Mouse (Mus musculus): ENCODE data around the gene Cir1.
A peak's percentile ranks its signal among the peaks of the same experiment; 100 is the strongest.

Cir1 gene

GRCm38 (mm10) chr2:73301979-73302378, 10.5 kb downstream of the Cir1 start:
- no peak for DNase-seq (ENCODE audit: low spot score in 2 of 2)

DNA sequence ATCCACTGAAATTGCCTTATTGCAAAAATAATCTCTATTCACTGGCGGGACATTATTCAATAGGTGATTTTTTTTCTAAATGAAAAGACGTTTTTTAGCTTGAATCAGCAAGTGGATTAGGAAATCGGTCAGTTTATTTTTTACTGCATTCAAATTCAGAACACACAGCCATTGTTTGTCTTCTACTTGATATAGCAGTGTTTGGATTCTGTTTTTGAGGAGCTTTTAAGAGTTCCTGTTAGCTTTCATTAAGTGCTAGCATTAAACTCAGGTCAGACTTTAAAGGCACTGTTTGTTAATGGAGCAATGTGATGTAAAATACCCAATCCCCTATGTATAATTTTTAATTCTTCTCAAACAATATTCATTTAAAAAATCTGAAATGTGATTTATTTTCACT, 13.7 kb downstream of the Cir1 start:
- DNase-seq (ENCODE audit: low spot score in 2 of 2): no peak

DNA sequence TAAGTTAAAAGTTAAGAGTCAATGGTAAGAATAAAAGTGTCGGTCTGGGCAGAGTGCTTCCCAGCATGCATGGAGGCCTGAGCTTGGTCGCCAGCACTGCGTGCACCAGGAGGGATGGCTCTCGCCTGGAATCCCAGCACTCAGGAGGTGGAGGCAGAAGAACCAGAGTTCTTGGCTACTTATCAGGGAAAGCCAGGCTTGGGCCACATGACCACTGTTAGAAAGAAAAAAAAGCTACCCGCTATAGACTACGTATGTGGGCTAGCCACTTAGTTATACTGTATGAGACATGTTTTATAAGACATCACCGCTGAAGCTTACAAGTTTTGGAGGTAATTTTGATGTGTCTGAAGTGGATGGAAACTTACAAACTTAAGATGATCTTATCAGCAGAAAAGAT, 14.3 kb downstream of the Cir1 start:
- DNase-seq (ENCODE audit: low spot score in 2 of 2): no peak

GRCm38 (mm10) chr2:73295023-73295422, 17.5 kb downstream of the Cir1 start:
- no peak for DNase-seq (ENCODE audit: low spot score in 2 of 2)

GRCm38 (mm10) chr2:73291130-73291529, 21.4 kb downstream of the Cir1 start:
- DNase-seq (ENCODE audit: low spot score in 2 of 2): no peak

DNA sequence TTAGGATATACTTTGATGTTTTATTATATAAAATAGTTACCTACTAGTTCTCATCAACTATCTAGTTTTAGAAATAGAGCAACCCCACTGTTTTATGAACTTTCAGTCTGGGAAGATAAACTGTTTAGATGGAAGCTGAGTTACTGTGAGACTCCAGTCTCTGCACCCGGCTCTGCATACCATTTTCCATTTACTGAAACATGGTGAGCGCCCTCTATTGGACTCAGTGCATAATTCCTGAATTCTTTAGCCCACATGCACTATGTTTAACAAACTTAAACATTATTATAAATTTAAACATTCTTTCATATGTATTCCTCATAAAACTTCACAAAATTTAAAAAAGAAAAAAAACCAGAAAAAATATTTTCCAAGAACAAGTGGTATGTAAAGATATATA, 26.9 kb downstream of the Cir1 start:
- DNase-seq (ENCODE audit: low spot score in 2 of 2): peak in 1 of 2 experiments; percentile 33

DNA sequence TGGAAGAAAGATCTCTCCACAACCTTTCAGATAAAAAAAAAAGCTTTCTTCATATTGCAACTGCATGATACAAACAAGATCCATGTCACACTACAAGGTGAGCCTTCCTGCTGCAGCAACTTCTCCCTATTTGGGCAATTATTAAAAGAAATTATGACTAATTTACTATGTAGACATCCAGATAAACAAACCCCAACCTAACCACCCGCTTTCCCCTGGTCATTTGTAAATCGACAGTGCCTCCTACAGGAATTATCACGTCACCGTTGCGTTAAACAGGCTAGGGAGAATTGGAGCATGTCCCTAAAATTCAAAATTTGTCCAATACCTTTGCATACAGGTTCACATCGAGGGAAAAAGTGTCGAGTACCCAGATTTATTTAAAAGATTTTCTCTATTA, 30.8 kb downstream of the Cir1 start:
- DNase-seq (ENCODE audit: low spot score in 2 of 2): no peak

- no peak for DNase-seq (ENCODE audit: low spot score in 2 of 2)
Observed at GRCm38 (mm10) chr2:73281048-73281661, 31.3 kb downstream of the Cir1 start.

DNA sequence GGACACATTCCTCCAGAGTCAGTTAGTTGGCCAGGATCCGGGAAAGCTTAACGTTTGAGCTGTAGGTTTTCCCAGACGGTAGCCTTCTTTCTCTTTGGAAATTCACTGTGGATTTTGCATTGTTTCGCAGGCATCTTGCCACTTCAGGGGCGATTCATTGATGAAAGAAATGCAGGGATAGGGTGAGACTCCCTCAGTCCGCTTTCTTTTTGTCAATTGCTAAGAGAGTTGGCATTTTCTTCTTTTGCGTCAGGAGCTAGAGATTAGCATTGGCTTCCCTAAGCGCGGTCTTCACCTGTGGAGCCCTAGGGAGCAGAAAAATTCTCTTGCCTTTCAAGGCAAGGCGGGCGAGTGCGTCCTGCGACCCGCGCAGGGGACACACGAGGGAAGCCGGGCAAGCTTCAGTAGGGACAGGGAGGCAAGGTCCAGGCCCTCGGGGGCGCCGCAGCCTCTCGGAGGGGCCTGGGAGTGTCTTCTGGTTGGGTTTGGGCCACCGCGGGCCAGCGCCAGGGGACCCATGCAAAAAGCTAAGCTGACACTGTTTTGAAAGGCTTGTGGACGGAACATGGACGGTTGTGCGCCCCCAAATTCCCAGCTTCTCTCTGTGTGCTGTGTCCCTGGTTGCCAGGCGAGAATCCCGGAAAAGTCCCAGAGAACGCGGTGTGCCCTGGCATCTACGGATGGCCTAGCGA, 32.0 kb downstream of the Cir1 start:
- no peak for DNase-seq (ENCODE audit: low spot score in 2 of 2)

GRCm38 (mm10) chr2:73279271-73280038, 33.0 kb downstream of the Cir1 start:
- DNase-seq (ENCODE audit: low spot score in 2 of 2): no peak

DNA sequence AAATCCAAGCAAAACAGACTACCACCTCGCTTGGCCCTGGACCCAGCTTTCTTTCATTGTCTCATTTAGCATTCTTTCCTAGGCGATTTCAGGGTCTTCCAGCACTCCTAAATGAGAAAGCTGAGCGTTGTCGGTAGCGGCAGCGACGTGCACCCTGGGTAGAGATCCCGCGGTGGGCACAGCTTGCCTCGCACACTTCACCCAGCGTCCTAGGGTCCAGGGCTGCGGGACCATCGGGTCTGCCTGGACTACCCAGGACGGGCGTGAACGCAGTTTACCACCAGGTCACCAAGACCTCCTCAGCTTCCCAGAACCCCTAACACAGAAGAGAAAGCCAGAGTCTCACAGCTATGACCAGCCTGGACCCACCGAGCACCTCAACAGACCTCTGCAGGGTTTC, 33.6 kb downstream of the Cir1 start:
- DNase-seq (ENCODE audit: low spot score in 2 of 2): no peak

DNA sequence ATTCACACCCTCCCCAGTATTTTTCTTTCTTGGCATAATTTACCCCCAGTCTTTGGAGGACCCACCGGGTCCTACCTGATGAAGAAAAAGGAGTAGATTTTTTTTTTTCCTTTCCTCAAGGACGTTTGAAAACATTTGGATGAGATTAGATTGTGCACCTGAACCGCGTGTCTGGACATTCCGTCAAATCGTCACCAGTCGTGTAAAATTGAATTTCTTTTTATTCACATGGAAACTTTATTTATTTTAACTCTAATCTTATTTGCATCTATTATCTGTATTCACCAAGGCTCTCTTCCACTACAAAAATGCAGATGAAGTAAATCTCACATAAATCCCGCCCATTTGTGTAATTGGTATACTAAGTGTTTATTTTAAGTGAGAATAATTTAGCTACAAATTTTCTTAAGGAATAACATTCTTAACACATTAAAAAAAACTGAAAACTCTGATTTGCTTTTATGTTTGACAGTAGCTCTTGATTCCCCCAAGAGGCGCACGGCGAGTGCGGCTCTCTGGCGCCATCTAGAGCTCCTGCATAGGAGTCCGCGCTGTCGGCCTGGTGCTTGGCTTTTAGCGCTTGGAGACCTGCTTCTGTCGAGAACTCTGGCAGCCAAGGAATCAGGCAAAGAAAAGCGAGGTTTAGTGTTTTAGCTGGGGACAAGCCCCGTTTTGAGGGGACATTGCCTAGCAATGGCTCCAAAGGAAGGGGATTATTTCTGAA, 34.2 kb downstream of the Cir1 start:
- peak; percentile 85 to 88 for DNase-seq (ENCODE audit: low spot score in 2 of 2)

GRCm38 (mm10) chr2:73277709-73278075, 34.8 kb downstream of the Cir1 start:
- peak; percentile 35 to 36 for DNase-seq (ENCODE audit: low spot score in 2 of 2)

DNA sequence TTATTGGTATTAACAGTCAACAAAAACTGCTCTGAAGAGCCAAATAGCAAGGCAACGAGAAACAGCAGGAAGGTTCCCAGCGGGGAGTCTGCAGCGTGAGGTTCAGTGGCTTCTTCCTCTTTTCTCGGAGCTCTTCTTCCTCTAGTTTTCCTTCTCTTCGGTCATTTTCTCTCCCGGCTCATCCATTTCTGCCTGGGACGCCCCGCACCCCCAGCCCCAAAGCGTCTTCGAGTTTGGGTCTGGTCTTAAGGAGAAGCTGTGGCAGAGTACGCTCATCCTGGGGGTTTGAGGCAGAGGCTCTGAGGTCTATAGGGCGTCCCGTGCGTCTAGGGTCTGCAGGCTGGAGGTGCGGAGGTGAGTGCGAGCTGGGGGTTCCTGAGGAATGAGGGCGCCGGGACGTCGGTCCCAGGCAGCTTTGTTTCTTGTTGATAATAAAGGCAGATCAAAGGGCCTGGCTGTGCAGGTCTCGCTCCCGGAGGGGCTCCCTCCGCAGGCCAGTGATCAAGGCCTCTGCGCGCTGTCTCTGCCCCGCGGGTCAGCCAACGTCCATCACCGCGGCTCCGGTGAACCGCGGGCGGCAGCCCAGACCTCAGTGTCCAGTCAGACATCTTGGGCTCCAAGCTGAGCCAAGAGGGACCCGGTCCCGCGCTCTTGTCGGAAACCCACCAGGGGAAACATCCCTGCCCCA, 35.3 kb downstream of the Cir1 start:
- DNase-seq (ENCODE audit: low spot score in 2 of 2): no peak

DNA sequence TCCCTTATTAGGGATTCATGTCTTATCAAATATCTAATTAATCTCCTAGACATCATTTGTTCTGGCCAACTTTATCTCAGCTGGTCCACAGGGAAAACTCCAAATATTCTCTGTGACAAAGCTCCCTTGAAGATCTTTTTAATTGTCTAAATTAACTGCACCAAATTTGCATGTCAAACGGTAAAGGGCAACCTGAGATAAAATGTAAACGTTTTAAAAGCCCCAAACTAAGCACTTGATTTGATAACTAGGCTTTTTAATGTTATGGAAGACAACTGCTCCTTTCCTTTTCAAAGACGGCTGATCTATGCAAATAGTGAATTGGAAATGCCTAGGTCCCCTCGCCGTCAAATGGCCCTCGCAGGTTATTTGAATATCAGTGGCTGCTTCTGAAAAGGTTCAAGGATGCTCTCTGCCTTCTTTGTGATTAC, 36.3 kb downstream of the Cir1 start:
- DNase-seq (ENCODE audit: low spot score in 2 of 2): peak in 1 of 2 experiments; percentile 30

GRCm38 (mm10) chr2:73275261-73276040, 37.0 kb downstream of the Cir1 start:
- DNase-seq (ENCODE audit: low spot score in 2 of 2): no peak

- DNase-seq (ENCODE audit: low spot score in 2 of 2): peak in 1 of 2 experiments; percentile 25
Observed at GRCm38 (mm10) chr2:73274119-73274920, 38.2 kb downstream of the Cir1 start.

GRCm38 (mm10) chr2:73273249-73274118, 39.0 kb downstream of the Cir1 start:
- no peak for DNase-seq (ENCODE audit: low spot score in 2 of 2)

Data from frontal cortex, postnatal 36 days (tissue).